Mouse (Mus musculus) brain, embryonic 14.5 days (tissue): ENCODE results near the gene Cdc42ep2. TPM values are rescaled to one million over a fixed set of nuclear protein-coding genes. Genes with fewer than 3 reads are reported as not detected.
"Not testable (repeated sequence)": the region's sequence is repeated elsewhere in the genome, so short reads cannot be mapped to it uniquely, and the experiment has no call there.

ENCODE experiments used
- DNase-seq: peaks from one replicate; pipeline ENCODE4 v3.0.0-alpha.2; 2011; ENCODE audit warnings: low read depth
- CTCF ChIP-seq: fragments of 200-500 bp; IDR thresholded peaks from 2 replicates; pipeline ENCODE4 v1.5.1; 2012; ENCODE audit warnings: inconsistent platforms, mild to moderate bottlenecking, moderate library complexity, borderline replicate concordance; ENCODE audit not compliant: insufficient read depth, insufficient read length; ENCODE audit errors: extremely low read depth
- POLR2A ChIP-seq: fragments of 200-500 bp; IDR thresholded peaks from 2 replicates; pipeline ENCODE4 v1.6.1; 2012; ENCODE audit warnings: mild to moderate bottlenecking, inconsistent platforms, borderline replicate concordance; ENCODE audit not compliant: poor library complexity, insufficient read depth, insufficient read length, severe bottlenecking; ENCODE audit errors: extremely low read depth
- polyA plus RNA-seq: library from polyadenylated mRNA; depleted of rRNA; stranded (reverse); fragments of >200 nt; gene quantifications from 2 replicates; pipeline ENCODE4 v1.2.3, GENCODE M21; 2012

Cdc42ep2 gene
- polyA plus RNA-seq, 1 experiment: 13.7 TPM

DNA sequence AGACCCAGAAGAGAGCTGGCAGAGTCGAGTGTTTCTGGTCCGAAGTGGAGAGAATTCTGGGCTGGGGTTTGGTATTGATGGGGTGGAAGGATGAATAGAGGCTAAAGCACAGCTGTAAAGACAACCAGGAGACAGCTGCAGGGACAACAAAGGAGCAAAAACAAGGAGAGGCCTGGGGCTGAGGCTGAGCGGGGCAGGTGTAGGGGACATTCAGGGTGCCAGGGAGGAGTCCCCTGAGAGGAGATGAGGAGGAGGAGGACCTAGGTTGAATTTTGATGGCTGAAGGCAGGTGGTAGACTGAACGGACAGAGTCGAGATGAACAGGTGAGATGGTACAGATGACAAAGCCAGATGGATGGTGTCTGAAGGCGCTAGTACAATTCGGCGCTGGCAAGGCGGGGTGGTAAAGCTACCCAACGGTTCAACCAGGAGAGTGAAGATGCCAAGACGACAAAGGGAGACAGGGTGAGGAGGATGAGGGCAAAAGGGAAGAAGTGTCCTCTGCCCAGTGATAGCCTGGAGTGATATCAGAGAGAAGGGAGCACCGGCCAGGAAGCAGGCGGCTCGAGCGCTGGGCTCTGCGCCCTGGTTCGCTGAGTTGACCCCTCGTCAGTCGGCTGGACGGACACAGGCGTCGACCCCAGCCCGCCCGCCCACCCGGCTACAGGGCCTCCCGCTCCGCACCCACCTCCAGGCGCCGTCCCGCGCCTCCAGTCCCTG lies 31.2 kb downstream of the Cdc42ep2 start:
- TF ChIP-seq POLR2A (no peak), CTCF (no peak)
- no peak for DNase-seq

DNA sequence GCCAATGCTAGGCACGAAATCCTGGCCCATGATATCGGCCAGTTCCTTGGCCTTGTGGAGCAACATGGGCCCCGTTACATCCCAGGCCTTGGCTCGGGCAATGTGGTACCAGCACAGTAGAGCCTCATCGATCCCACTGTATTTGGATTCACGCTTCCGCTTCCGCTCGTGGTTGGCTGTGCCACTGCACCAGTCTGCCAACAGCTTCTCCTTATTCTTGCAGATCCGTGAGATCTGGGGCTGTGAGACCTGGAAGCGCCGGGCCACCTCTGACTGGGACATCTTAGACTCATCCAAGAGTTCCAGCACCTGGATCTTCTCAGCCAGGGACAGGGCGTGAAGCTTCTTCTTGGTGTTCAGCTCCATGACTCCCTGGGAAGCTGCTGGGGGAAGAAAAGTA lies 31.9 kb downstream of the Cdc42ep2 start:
- no peak for DNase-seq
- TF ChIP-seq CTCF: no peak
- no peak for TF ChIP-seq POLR2A

DNA sequence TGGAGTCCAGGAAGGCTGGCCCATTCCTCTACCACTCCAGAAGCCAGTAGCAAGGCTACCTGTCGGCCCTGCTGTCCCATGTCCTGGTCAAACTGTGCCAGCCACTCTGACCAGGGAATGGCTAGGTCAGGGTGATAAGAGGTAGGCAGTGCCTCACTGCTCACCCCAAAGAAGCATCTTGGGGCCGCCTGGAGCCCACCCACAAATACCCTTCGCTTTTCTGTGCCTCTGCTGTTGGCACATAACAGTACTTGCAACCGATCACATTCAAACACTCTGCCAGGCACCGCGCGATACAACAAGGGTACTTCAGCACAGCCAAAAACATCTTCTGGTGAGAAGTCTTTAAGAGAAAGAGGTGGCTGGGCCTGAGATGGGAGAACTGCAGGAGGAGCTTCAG lies 32.4 kb downstream of the Cdc42ep2 start:
- no peak for DNase-seq
- TF ChIP-seq POLR2A (no peak), CTCF (no peak)

DNA sequence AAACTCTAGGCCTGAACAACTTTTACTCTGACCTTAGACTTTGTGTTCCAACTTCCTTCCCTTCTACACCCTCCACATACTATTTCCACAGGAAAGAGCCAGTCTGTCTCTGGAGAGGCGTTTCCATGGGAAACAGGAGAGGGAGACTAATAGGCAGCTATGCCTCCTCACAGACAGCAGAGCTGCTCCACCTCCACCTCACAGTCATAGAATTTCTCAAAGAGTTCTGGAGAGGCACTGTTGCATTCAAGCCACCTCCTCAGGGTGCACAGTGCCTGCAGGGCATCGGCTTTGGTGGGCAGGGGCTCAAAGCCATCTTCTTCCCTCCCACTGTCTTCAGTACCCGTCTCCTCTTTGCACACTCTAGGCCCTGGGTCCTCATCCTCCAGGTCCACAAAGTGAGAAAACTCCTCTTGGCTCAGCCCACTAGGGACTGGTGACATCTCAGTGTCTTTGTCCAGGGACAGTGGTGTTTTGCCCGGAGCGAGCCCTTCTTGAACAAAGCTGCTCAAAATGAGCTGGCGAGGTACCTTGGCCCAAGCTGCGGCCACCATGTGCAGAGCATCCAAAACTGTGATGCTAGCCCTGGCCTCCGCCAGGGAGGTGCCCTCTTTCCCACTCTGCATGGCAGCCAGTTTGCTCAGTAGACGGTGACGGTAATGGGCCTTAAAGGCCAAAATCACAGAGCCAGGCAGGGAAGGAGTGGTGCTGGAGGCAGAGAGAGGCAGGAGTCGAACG lies 32.9 kb downstream of the Cdc42ep2 start:
- no peak for DNase-seq
- TF ChIP-seq POLR2A: no peak
- TF ChIP-seq CTCF: no peak

GRCm38 (mm10) chr19:5889211-5889610 lies 35.4 kb downstream of the Cdc42ep2 start:
- TF ChIP-seq POLR2A (no peak), CTCF (no peak)
- DNase-seq: no peak

DNA sequence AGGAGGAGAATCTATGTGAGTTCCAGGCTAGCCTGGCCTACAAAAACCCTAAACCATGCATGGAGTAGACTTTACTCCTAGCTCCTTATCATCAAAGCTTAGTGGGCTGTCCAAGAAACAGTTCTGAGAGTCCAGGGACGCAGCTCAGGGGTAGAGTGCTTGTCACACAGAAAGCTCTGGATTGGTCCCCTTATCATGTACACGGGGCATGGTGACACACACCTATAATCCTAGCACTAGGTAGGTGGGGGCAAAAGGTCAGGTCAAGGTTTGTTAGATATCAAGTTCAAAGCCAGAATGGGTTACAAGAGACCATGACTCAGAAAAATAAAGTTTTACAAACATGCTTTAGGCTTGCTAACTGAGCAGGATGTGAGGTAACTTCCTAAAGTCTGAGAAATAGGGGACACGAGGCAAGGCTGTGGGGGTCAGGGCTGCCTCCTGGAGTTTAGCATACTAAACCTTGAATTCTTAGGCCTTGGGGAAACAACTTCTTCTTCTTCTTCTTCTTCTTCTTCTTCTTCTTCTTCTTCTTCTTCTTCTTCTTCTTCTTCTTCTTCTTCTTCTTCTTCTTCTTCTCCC lies 37.3 kb downstream of the Cdc42ep2 start:
- no peak for TF ChIP-seq CTCF
- no peak for TF ChIP-seq POLR2A
- no peak for DNase-seq

DNA sequence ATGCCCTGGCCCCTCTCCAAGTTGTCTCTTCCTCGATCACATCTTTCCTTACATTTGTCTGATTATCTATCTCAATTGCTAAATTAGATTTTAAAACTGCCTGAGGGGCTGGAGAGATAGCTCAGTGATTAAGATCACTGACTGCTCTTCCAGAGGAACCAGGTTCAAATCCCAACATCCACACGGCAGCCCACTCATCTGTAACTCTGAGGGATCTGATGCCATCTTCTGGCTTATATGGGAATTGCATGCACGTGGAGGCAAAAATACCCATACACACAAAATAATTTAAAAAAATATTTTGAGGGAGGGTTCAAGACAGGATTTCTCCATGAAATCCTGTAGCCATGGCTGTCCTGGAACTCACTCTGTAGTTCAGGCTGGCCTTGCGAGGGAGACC lies 38.8 kb downstream of the Cdc42ep2 start:
- DNase-seq: no peak

DNA sequence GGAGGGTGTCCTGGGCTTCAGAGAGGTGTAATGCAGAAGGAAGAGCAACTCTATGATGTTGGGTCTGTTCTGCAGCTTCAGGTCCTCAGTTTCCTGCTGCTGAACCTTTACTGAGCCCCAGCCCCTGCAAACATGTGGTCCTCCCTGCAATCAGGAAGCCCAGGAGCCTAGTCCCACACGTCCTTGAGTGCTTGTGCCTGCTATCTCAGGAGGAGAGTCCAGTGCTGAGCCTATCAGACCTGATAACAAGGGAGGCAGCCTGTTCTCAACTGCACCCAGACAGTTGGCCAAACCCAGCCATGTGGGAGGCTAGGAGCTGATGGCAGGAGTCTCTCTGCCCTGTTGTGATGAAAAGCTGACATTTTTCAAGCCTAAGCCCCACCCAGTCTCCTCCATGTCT lies 40.7 kb downstream of the Cdc42ep2 start:
- no peak for TF ChIP-seq POLR2A
- no peak for TF ChIP-seq CTCF
- DNase-seq: no peak

More for the DNA sequence above, 38.8 kb downstream of the Cdc42ep2 start:
- TF ChIP-seq POLR2A (no peak), CTCF (peak; percentile 46; the same call in 1 of the 2 replicates)

DNA sequence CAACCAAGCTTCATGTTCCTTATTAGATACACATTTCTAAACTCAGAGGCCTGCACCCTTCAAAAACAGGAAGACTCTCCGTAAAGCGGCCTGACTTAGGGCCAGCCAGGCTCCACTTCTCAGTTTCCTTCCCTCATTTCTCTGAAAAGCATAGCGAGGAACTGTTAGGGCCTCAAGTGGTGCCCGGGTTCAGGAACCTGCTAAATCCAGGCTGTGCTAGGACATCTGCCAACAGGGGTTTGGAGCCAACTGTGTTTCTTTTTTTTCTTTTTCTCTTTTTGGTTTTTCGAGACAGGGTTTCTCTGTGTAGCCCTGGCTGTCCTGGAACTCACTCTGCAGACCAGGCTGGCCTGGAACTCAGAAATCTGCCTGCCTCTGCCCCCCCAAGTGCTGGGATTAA lies 42.5 kb downstream of the Cdc42ep2 start:
- DNase-seq: not testable (repeated sequence)

DNA sequence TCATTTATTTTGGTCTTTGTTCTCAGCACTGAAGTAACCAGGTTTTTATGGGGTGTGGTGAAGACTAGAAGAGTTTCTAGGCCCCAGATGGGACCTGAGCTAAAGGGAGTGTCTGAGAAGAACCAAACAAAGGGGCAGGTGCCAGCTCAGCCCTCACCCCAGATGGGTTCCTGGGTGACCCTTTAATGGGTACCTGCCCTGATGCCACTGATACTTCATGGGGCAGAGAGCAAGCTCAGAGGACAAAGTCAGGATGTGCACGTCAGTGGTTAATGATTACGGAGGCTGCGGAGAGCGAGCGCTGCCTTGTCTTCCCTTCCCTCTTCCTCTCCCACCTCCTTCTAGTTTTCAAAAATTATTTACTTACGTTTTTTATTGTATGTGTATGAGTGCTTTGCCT lies 43.5 kb downstream of the Cdc42ep2 start:
- TF ChIP-seq POLR2A (no peak), CTCF (no peak)
- no peak for DNase-seq

DNA sequence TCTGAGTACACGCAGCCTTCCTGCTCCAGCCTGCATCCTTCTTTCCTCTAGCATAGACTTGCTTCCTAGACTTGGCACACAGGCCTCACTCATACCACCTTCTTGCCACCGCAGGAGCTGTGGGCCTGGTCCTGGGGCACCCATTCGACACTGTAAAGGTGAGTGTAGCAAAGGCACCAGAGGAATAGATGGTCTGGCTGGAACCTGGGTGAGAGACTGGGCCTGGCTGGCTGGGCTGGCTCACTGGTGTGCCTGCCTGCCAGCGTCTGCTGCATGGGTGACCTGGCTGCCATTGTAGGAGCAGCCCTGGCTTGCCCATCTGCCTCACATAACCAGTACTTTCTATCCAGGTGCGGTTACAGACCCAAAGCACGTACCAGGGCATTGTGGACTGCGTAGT lies 44.9 kb downstream of the Cdc42ep2 start:
- DNase-seq: no peak
- TF ChIP-seq CTCF (no peak), POLR2A (no peak)

- DNase-seq: no peak
- TF ChIP-seq CTCF (no peak), POLR2A (no peak)
These were observed 45.7 kb downstream of the Cdc42ep2 start for GRCm38 (mm10) chr19:5878916-5879315.
